Mouse (Mus musculus) CH12.LX (cell line): ENCODE results near the gene Fuz.

ENCODE experiments used
- CTCF ChIP-seq, 2 experiments: IDR thresholded peaks in 1 of 2; conservative IDR thresholded peaks in 1 of 2; 2 replicates each; pipeline ENCODE4 v1.5.1; 2011 to 2012; ENCODE audit warnings: low read depth in 2 of 2, low read length in 2 of 2, improper control_type of control experiment in 1 of 2, inconsistent platforms in 1 of 2, mild to moderate bottlenecking in 1 of 2, moderate library complexity in 1 of 2
- JUND ChIP-seq: conservative IDR thresholded peaks from 2 replicates; pipeline ENCODE4 v1.6.1; 2011; ENCODE audit warnings: low read depth, low read length, improper control_type of control experiment
- SIN3A ChIP-seq: IDR thresholded peaks from 2 replicates; pipeline ENCODE4 v1.6.1; 2012; ENCODE audit warnings: low read length, improper control_type of control experiment, inconsistent platforms
- USF1 ChIP-seq: IDR thresholded peaks from 2 replicates; pipeline ENCODE4 v1.6.1; 2014; ENCODE audit warnings: low read depth, mild to moderate bottlenecking, inconsistent platforms, low read length, improper control_type of control experiment

- TF ChIP-seq JUND = no peak
- TF ChIP-seq CTCF (conservative IDR thresholded peaks at IDR 0.05 in 1 of 2, IDR thresholded peaks at IDR 0.05 in 1 of 2; ENCODE audit: low read depth in 2 of 2, low read length in 2 of 2) = no peak
- TF ChIP-seq USF1 = no peak
- no peak for TF ChIP-seq SIN3A
Measured at GRCm38 (mm10) chr7:44914396-44914795, 18.5 kb downstream of the Fuz start.
